Mouse (Mus musculus) intestine, embryonic 15.5 days (tissue): ENCODE results near the gene Dffa. TPM values are rescaled to one million over a fixed set of nuclear protein-coding genes. Genes with fewer than 3 reads are reported as not detected.

Experiments used
- ATAC-seq: fragments of 200-750 bp; cut with Nextera tagmentation; 2 replicates; pipeline ENCODE4 v1.8.0; 2017; ENCODE audit warnings: moderate TSS enrichment, moderate library complexity
- H3K27ac ChIP-seq: fragments of 300-500 bp; sonication (generic); 2 replicates; pipeline ENCODE4 v1.5.1; 2015; ENCODE audit warnings: mild to moderate bottlenecking, inconsistent platforms
- H3K27me3 ChIP-seq: fragments of 300-500 bp; sonication (generic); replicated peaks from 2 replicates; pipeline ENCODE4 v1.6.1; 2015; ENCODE audit warnings: inconsistent platforms
- H3K36me3 ChIP-seq: fragments of 300-500 bp; sonication (generic); 2 replicates; pipeline ENCODE4 v1.6.1; 2015; ENCODE audit warnings: inconsistent platforms
- H3K4me1 ChIP-seq: fragments of 300-500 bp; sonication (generic); replicated peaks from 2 replicates; pipeline ENCODE4 v1.6.1; 2015; ENCODE audit warnings: inconsistent platforms
- H3K4me2 ChIP-seq: fragments of 300-500 bp; sonication (generic); replicated peaks from 2 replicates; pipeline ENCODE4 v1.6.1; 2015; ENCODE audit warnings: mild to moderate bottlenecking, inconsistent platforms
- H3K4me3 ChIP-seq: fragments of 300-500 bp; sonication (generic); replicated peaks from 2 replicates; pipeline ENCODE4 v1.5.1; 2015; ENCODE audit warnings: inconsistent platforms
- H3K9ac ChIP-seq: fragments of 300-500 bp; sonication (generic); 2 replicates; pipeline ENCODE4 v1.6.1; 2015; ENCODE audit warnings: inconsistent platforms
- H3K9me3 ChIP-seq: fragments of 300-500 bp; sonication (generic); 2 replicates; pipeline ENCODE4 v1.6.1; 2016; ENCODE audit warnings: inconsistent platforms
- WGBS: fragments of 180-500 bp; shearing (Covaris S2); methylation state at CpG from one replicate; pipeline ENCODE4 v1.1.7; 2015; 5-methylcytosine and 5-hydroxymethylcytosine counted together
- polyA plus RNA-seq: library from polyadenylated mRNA; unstranded; fragments of >200 nt; fragmentation: Nextera tagmentation; extraction: Ambion mirVana; gene quantifications from 2 replicates; pipeline ENCODE4 v1.2.1, GENCODE M21; 2015

The Dffa gene
- polyA plus RNA-seq, 1 experiment from 2014 or later = 44.9 TPM

DNA sequence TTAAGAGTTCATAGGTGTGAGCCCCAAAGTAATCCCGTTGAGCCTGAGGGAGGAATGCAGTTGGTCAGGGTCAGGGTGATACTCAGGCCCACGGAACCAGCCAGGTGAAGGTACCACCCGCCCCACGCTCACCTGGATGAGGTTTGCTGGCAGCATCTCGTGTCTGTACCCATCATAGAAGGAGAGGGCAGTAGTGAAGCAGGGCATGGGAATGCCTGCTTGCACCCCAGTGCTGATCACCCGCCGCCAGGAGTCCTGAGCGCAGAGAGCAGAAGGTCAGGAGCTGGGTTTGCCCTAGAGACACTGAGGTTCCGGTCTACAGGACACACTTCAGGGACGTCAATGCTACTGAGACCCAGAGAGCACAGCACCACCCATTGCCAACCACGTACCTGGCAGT lies 46.8 kb downstream of the Dffa start:
- no peak overlapping the region for H3K4me3 ChIP-seq
- H3K27ac ChIP-seq = no peak overlapping the region
- H3K36me3 ChIP-seq = peaks cover 54% of the 10 kb centered on the region
- no peaks in the 10 kb centered on the region for H3K9me3 ChIP-seq
- peaks cover 6% of the 10 kb centered on the region; the same call in 1 of the 2 replicates for H3K4me1 ChIP-seq
- no peak for ATAC-seq
- H3K4me2 ChIP-seq = no peak overlapping the region
- no peaks in the 10 kb centered on the region for H3K27me3 ChIP-seq
- H3K9ac ChIP-seq = no peak overlapping the region
- 92% methylated on average over 11 of the region's 11 CpGs for WGBS

- H3K4me2 ChIP-seq = no peak overlapping the region
- peaks cover 84% of the 10 kb centered on the region for H3K36me3 ChIP-seq
- H3K27ac ChIP-seq = no peak overlapping the region
- H3K4me3 ChIP-seq = no peak overlapping the region
- H3K9ac ChIP-seq = no peak overlapping the region
- no peaks in the 10 kb centered on the region for H3K9me3 ChIP-seq
- no peak for ATAC-seq
- 98% methylated on average over 7 of the region's 7 CpGs for WGBS
- H3K27me3 ChIP-seq = no peaks in the 10 kb centered on the region
- H3K4me1 ChIP-seq = no peaks in the 10 kb centered on the region
These were observed 50.9 kb downstream of the Dffa start for GRCm38 (mm10) chr4:149154859-149155258.

DNA sequence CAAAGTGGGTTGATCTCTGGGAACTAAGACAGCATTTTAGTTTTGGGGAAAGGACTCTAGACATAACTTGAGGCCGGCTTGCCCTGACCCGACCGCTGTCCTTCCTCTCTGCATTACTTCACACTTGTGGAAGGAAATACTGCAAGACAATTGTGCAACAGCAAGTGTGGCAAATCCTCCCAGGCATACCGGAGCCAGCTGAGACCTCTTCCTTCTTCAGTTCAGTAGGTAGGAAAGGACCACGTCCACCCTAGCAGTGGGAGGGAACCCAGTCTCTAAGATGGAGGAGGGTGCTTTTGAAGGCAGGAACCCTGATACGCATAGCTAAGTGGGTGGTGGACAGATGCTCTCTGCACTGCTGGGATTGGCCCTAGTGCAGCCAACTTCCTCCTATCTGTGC lies 51.8 kb downstream of the Dffa start:
- Histone ChIP-seq H3K36me3 (peaks cover 86% of the 10 kb centered on the region), H3K4me3 (no peak overlapping the region), H3K27me3 (no peaks in the 10 kb centered on the region), H3K4me2 (no peak overlapping the region), H3K4me1 (no peaks in the 10 kb centered on the region), H3K9ac (no peak overlapping the region), H3K9me3 (no peaks in the 10 kb centered on the region), H3K27ac (no peak overlapping the region)
- no peak for ATAC-seq
- 87% methylated on average over 6 of the region's 6 CpGs for WGBS

DNA sequence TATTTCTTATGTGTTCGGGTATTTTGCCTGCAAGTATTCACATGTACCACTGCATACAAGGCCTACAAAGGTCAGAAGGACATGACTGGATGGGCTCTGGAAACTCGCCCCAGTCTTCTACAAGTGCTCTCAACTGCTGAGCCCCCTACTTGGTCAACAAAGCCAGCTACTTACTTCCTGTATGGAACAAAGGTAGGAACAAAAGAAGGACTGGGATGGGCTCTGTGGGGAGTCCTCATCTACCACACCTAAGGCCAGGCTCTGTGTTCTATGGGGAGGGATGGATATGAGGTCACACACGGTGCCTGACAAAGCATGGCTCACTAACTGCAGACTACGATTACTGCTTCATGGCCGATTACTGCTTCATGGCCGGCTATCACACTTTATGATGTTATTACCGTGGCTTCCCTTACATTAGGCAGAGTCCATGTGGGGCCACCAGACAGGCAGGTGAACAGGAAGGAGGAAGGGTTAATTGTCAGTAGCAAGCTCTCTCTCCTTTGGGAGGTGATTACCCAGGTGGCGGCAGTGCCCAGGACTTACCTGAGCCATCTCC lies 53.5 kb downstream of the Dffa start:
- H3K9me3 ChIP-seq = no peaks in the 10 kb centered on the region
- no peak overlapping the region for H3K4me2 ChIP-seq
- no peak overlapping the region for H3K27ac ChIP-seq
- H3K9ac ChIP-seq = no peak overlapping the region
- 76% methylated on average over 8 of the region's 8 CpGs for WGBS
- H3K36me3 ChIP-seq = peaks cover 75% of the 10 kb centered on the region
- H3K4me3 ChIP-seq = no peak overlapping the region
- peak; percentile 57 for ATAC-seq
- H3K27me3 ChIP-seq = no peaks in the 10 kb centered on the region
- H3K4me1 ChIP-seq = no peaks in the 10 kb centered on the region

- Histone ChIP-seq H3K4me2 (no peak overlapping the region), H3K4me1 (no peaks in the 10 kb centered on the region), H3K27ac (no peak overlapping the region), H3K36me3 (peaks cover 62% of the 10 kb centered on the region), H3K4me3 (no peak overlapping the region), H3K9ac (no peak overlapping the region), H3K27me3 (no peaks in the 10 kb centered on the region), H3K9me3 (no peaks in the 10 kb centered on the region)
- 91% methylated on average over 2 of the region's 2 CpGs for WGBS
- no peak for ATAC-seq
These were observed 55.3 kb downstream of the Dffa start for GRCm38 (mm10) chr4:149159203-149159602.

DNA sequence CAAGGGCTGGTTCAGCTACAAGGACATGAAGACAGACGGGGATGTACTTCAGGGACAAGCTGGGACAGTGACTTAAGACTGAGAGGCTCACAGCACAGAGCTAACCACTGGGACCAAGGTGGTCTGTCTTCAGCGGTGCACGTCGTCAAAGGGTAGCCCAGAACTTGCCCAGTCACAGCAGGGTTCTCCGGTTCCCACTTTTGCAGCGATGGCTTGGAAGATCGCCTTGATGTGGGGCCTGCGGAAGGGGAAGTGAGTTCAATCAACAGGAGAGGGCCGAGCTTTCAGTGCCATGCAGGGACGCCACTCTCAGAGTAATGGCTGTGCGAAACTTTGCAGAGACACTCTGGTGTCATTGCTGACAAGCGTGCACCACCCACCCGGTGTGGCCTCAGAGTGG lies 55.9 kb downstream of the Dffa start:
- WGBS = 89% methylated on average over 13 of the region's 13 CpGs
- Histone ChIP-seq H3K27ac (no peak overlapping the region), H3K9ac (no peak overlapping the region), H3K27me3 (no peaks in the 10 kb centered on the region), H3K4me1 (no peaks in the 10 kb centered on the region), H3K9me3 (no peaks in the 10 kb centered on the region), H3K4me2 (no peak overlapping the region), H3K36me3 (peaks cover 55% of the 10 kb centered on the region), H3K4me3 (no peak overlapping the region)
- ATAC-seq = no peak

DNA sequence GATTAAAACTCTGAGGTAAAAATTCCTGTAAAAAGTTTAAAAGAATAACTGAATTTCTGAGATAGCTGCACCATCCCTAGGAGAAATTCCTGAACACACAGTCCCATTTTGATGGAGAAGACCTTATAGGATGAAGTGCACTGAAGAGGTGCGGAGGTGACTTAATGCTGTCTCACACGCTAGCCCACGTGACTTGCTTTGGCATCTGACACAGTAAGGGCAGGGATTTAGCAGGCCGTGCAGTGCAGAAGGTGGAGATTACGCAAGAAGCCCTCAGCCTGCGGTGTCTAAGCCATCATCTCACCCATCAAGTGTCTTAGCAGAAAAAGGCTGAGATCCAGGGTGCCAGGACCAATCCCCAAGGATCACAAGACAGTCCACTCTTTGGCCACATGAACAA lies 57.2 kb downstream of the Dffa start:
- Histone ChIP-seq H3K9me3 (no peaks in the 10 kb centered on the region), H3K36me3 (peaks cover 42% of the 10 kb centered on the region), H3K27ac (no peak overlapping the region), H3K4me1 (0 out of 2 replicates have a peak, but pooled peaks cover 9% of the 10 kb centered on the region), H3K27me3 (no peaks in the 10 kb centered on the region), H3K4me3 (no peak overlapping the region), H3K4me2 (no peak overlapping the region), H3K9ac (no peak overlapping the region)
- no peak for ATAC-seq
- 93% methylated on average over 6 of the region's 6 CpGs for WGBS

DNA sequence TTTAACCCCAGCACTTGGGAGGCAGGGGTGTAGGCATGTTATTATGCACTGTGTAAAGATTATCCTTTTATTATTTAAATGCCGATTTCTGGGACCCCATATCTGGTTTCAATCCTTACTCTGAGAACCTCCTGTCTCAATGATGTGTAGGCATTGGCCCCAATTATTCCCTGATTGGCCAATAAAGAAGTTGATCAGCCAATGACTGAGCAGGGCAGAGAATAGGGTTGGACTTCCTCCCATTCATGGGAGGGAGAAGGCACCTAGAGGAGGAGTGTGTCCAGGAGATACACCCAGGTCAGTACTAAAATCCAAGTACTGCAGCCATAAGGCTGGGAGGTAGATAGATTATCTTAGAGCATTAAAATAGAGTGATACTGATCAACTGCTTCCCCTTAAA lies 59.2 kb downstream of the Dffa start:
- Histone ChIP-seq H3K36me3 (peaks cover 27% of the 10 kb centered on the region), H3K27ac (no peak overlapping the region), H3K4me2 (no peak overlapping the region)

DNA sequence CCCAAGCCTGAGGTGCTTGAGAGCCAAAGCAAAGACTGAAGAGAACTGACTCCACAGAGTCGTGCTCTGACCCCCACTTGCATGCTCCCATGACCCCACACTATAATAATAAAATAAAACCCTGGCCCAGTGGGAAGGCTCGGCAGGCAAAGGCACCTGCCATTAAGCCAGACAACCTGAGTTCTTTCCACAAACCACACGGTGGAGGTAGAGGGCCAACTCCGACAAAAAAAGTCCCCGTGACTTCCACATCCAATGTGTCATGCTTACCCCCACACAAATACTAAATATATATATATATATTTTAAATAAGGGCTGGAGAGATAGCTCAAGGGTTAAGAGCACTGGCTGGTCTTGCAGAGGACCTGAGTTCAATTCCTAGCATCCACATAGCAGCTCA lies 60.2 kb downstream of the Dffa start:
- peaks cover 20% of the 10 kb centered on the region for H3K36me3 ChIP-seq
- no peak overlapping the region for H3K9ac ChIP-seq
- H3K9me3 ChIP-seq = no peaks in the 10 kb centered on the region
- ATAC-seq = no peak
- H3K27ac ChIP-seq = no peak overlapping the region
- H3K4me1 ChIP-seq = peaks cover 9% of the 10 kb centered on the region; the same call in 1 of the 2 replicates
- H3K27me3 ChIP-seq = no peaks in the 10 kb centered on the region
- H3K4me2 ChIP-seq = 0 out of 2 replicates have a peak overlapping the region, but pooled peaks have one; percentile 81
- 47% methylated on average over 5 of the region's 5 CpGs for WGBS
- H3K4me3 ChIP-seq = no peak overlapping the region

More for the DNA sequence above, 59.2 kb downstream of the Dffa start:
- Histone ChIP-seq H3K9me3 (no peaks in the 10 kb centered on the region), H3K4me1 (0 out of 2 replicates have a peak, but pooled peaks cover 9% of the 10 kb centered on the region), H3K27me3 (no peaks in the 10 kb centered on the region), H3K4me3 (no peak overlapping the region), H3K9ac (no peak overlapping the region)
- ATAC-seq = no peak
- WGBS = 57% methylated on average over 1 of the region's 1 CpGs

GRCm38 (mm10) chr4:149166215-149166946 lies 62.4 kb downstream of the Dffa start, which contains the start of gene Pgd:
Pgd (minus strand) TSS chr4:149166771.
- peaks cover 5% of the 10 kb centered on the region; the same call in 1 of the 2 replicates for H3K36me3 ChIP-seq

DNA sequence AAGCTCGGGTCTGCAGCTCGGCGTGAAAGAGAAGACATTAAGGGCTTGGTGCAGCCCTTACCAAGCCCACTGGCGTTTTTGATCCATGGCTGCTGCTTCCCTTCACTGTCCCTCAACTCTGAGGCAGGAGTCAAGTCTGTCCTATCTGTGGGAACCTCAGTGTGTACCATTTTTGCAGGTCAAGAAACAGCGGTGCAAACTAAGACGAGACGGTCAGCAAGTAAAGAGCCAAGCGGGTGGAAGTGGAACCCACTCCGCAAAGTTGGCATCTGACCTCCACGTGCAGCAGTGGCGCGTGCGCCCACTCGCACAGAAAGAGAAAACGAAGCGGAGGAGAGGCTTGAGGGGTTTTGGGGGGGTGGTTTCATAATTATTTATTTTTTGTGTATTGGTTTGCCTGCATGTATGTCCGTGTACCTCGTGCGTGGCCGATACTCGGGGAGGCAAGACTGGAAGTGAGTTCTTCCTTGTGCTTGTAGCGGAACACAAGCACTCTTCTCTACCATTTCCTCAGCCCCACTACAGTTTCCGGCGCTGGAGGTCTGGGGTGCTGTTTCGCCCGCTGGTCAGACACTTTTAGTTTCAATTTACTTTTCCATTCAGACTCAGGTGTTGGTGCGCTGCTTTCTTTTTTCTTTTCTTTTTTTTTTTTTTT lies 63.1 kb downstream of the Dffa start:
- peak; percentile 22; the same call in 1 of the 2 replicates for ATAC-seq
- H3K9me3 ChIP-seq = no peaks in the 10 kb centered on the region
- peaks cover 5% of the 10 kb centered on the region; the same call in 1 of the 2 replicates for H3K36me3 ChIP-seq
- WGBS = under 1% methylated on average over 27 of the region's 27 CpGs
- peak overlapping the region; percentile 81 for H3K4me2 ChIP-seq
- peak overlapping the region; percentile 84 for H3K27ac ChIP-seq
- H3K9ac ChIP-seq = peak overlapping the region; percentile 66
- peak overlapping the region; percentile 83 for H3K4me3 ChIP-seq
- peaks cover 15% of the 10 kb centered on the region; the same call in 1 of the 2 replicates for H3K4me1 ChIP-seq
- H3K27me3 ChIP-seq = no peaks in the 10 kb centered on the region

More at GRCm38 (mm10) chr4:149166215-149166946, 62.4 kb downstream of the Dffa start, which contains the start of gene Pgd:
- H3K27ac ChIP-seq = peak within 1 kb of the TSS; percentile 88
- peaks cover 12% of the 10 kb centered on the region; the same call in 1 of the 2 replicates for H3K4me1 ChIP-seq
- peak within 1 kb of the TSS; percentile 81 for H3K4me2 ChIP-seq
- H3K9me3 ChIP-seq = no peaks in the 10 kb centered on the region
- peak within 1 kb of the TSS; percentile 83 for H3K4me3 ChIP-seq
- WGBS = under 1% methylated on average over 59 of the region's 59 CpGs
- no peaks in the 10 kb centered on the region for H3K27me3 ChIP-seq
- ATAC-seq = peak; percentile 97
- peak within 1 kb of the TSS; percentile 86 for H3K9ac ChIP-seq

- H3K4me3 ChIP-seq = peak overlapping the region; percentile 83; the same call in 1 of the 2 replicates
- H3K27ac ChIP-seq = no peak overlapping the region
- H3K36me3 ChIP-seq = peaks cover 4% of the 10 kb centered on the region; the same call in 1 of the 2 replicates
- no peak for ATAC-seq
- no peaks in the 10 kb centered on the region for H3K27me3 ChIP-seq
- peak overlapping the region; percentile 81 for H3K4me2 ChIP-seq
- WGBS = 71% methylated on average over 2 of the region's 2 CpGs
- no peak overlapping the region for H3K9ac ChIP-seq
- no peaks in the 10 kb centered on the region for H3K9me3 ChIP-seq
- H3K4me1 ChIP-seq = peaks cover 18% of the 10 kb centered on the region; the same call in 1 of the 2 replicates
These were observed 64.1 kb downstream of the Dffa start for GRCm38 (mm10) chr4:149168016-149168415.
